Mouse (Mus musculus) 3T3-L1 (cell line): ENCODE data around the gene Gm7945.
A peak's percentile ranks its signal among the peaks of the same experiment; 100 is the strongest.
"Not testable (repeated sequence)": the region's sequence is repeated elsewhere in the genome, so short reads cannot be mapped to it uniquely, and the experiment has no call there.

Experiments
- DNase-seq: peaks from one replicate; pipeline ENCODE4 v3.0.0-alpha.2; 2015; ENCODE audit warnings: low read depth, low spot score

Gm7945 gene

GRCm38 (mm10) chr14:41386279-41386678 is at the start of gene Gm7945:
Gene Gm7945 (minus strand): TSS chr14:41386379.
- DNase-seq = not testable (repeated sequence)

GRCm38 (mm10) chr14:41425393-41426075 is 39.4 kb upstream of the Gm7945 start:
- not testable (repeated sequence) for DNase-seq

GRCm38 (mm10) chr14:41424694-41425093 is 38.5 kb upstream of the Gm7945 start:
- DNase-seq = peak; percentile 0

- not testable (repeated sequence) for DNase-seq
These were observed 22.0 kb upstream of the Gm7945 start, which contains the start of gene Gm6482 for GRCm38 (mm10) chr14:41408181-41408580. Gene Gm6482 (minus strand): TSS chr14:41408281.

GRCm38 (mm10) chr14:41348309-41348708 is 37.9 kb downstream of the Gm7945 start, which contains the start of gene Gm5798:
Gene Gm5798 (plus strand): TSS chr14:41348609.
- DNase-seq = not testable (repeated sequence)
